Mouse (Mus musculus) C2C12 (cell line): ENCODE results near the gene Eya4.

Experiments used
- CEBPB ChIP-seq: IDR thresholded peaks from one replicate; pipeline ENCODE4 v1.6.1; 2011; ENCODE audit warnings: low read depth, mild to moderate bottlenecking, control low read depth, moderate library complexity
- CTCF ChIP-seq: IDR thresholded peaks from one replicate; pipeline ENCODE4 v1.5.1; 2011; ENCODE audit not compliant: control insufficient read depth, insufficient read depth, insufficient read length
- MAX ChIP-seq: IDR thresholded peaks from one replicate; pipeline ENCODE4 v1.6.1; 2011; ENCODE audit warnings: mild to moderate bottlenecking, control low read depth
- MYOD1 ChIP-seq: IDR thresholded peaks from one replicate; pipeline ENCODE4 v1.6.1; 2011; ENCODE audit warnings: low read depth; ENCODE audit not compliant: control insufficient read depth, insufficient read length
- MYOG ChIP-seq: IDR thresholded peaks from one replicate; pipeline ENCODE4 v1.6.1; 2011; ENCODE audit not compliant: control insufficient read depth, insufficient read length; ENCODE audit errors: extremely low read depth

GRCm38 (mm10) chr10:23063637-23064036, 286.9 kb downstream of the Eya4 start:
- no peak for TF ChIP-seq CTCF
- TF ChIP-seq CEBPB = no peak
- no peak for TF ChIP-seq MAX
- no peak for TF ChIP-seq MYOD1
- no peak for TF ChIP-seq MYOG
